Mouse (Mus musculus) CD8-positive naive resting alpha-beta T cell, adult 2 months (primary cell): ENCODE results near the gene Epb41l1.
"Not testable (repeated sequence)": the region's sequence is repeated elsewhere in the genome, so short reads cannot be mapped to it uniquely, and the experiment has no call there.

ENCODE experiments used
- DNase-seq, 2 experiments: peaks; one replicate each; pipeline ENCODE4 v3.0.0; 2022; ENCODE audit warnings: low read depth in 2 of 2, low spot score in 2 of 2

The Epb41l1 gene

DNA sequence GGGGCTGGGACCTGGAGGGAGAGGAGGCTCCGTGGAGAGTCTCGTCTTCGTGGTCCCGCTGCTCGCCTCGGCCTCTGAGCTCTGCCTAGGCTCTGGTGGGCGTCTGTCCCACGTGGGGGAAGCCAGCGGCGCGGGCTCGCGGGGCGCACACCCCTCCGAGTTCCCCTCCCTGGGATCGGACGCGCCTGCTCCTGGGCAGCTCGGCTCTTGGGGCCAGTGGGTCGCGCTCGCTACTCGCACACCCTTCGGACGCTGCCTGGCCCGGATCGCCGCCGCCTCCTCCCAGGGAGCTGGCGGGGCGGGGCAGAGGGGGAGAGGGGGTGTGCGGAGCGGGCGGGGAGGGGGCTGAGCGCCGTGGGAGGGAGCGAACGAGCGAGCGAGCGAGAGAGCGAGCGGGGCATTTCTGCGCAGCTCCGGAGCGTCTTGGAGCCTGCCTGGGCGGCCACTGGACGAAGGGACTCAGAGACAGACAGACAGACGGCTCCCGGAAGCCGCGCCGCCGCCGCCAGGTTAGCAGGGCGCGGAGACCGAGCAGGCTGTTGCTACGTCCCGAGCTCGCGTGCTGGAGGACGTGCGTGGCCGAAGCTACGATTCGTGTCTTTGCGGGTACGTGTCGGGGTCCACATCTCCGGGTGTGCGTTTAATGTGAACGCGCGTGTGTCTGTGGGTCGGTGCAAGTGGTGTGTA lies at the start of gene Epb41l1:
Epb41l1 (plus strand) TSS at position 216 of the 687 bp plus-strand sequence.
- DNase-seq: peak; percentile 24 to 27

DNA sequence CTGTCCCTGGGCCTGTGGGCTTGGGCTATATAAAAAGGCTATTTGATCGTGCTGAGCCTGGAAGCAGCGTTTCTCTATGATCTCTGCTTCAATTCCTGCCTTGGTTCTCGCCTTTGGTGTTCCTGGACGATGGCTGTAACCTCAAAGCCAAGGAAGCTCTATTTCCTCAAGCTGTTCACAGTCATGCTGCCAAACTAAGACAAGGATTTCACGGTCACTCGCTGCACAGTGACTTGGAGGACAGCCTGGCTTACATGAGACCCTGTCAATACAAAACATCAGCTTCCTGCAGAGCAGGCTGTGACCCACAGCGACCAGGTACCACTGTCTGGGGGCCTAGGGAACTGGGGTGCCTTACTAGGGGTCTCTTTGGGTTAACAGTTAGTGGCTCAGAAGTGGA lies 43.8 kb upstream of the Epb41l1 start:
- DNase-seq: no peak

DNA sequence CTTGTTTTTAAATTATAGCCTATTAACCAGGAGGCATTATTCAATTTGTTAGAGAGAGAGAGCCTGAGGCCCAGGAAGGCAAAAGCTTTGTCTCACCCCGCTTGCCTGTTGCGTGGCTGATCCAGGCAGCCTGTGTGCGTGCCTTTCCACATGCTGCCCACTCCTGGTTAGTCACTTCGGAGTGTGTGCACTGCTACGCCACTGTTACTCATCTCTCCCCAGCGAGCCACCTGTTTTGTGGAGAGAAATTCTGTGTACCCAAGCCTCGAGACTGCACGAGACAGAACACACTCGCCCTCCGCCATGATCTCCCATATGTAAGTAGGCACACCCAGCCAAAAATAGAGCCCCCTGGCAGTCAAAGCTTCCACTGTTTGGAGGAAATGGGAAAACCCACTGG lies 40.8 kb upstream of the Epb41l1 start:
- no peak for DNase-seq

DNA sequence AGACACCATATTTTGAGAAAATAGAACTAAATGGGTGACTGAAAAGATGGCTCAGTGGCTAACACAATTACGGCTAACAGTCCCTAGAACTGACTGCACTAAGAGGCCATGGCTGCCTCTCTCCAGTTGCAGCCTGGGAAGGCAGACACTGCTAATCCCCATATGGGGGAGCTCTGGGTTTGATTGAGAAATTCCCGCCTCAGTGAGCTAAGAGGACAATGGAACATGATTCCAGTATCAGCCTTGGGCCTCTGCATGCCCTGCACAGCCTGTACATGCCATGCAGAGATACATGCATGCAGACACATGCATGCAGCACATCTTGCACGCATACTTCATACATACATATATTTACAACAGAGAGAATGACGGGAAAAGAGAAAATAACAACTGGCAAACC lies 39.4 kb upstream of the Epb41l1 start:
- DNase-seq: no peak

DNA sequence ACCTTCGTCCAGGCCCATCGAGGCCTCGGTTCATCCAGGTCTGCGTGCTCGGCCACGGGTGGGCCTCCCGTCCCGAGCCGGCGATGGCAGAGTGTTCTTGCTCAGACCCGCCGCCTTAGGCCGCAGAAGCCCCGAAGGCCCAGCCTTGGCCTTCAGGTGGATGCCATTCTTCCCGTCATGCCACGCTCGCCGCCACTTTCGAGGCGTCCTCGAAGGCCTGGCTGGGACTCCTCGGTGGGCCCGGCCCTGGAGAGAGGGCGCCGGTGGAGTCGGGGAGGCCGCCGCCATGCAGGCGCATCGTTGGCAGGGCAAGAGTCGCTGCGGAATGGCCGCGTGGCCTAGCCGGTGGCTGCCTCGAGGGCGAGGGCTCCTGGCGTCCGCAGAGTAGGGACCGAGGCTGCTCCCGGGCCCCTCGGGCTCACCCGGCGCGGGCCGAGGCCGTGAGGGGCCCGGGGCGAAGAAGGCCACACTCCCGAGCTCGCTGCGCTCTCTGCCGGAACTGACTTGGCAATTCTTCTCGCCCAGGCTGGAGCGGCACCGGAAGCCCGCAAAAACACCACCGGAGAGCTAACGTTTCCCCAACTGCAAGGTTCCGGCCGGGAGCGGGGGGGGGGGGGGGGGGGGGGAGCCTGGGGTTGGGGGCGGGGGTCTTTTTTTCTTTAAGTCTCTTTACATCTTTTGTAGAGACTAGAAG lies 28.1 kb upstream of the Epb41l1 start:
- DNase-seq: peak; percentile 47 to 59

DNA sequence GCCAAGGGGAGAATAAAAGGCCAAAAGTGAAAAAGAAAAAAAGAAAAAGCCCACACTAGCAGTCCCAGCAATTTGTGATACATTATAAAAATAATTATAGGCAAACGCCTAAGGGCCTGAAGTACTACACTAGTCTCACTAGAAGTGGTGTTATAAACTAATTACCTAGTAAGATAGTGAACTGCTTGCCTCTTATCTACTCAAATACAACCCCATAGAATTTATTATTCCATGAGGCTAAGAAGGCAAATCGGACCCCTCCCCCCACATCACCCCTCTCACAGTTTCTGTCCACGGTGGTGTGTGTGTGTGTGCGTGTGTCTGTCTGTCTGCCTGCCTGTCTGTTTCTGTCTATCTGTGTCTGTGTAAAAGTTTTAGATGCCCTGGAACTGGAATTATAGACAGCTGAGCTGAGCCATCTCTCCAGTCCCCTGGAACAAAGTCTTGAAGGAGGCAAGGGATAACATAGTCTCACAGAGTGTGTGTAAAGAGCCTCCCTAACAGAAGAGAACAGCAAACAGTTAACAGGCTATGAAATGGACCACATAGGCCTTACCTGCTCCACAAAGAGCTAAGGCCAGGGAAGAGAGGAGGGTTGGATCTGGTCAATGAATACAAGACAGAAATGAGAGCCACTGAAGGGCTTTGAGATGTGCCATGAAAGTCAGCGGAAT lies 27.4 kb upstream of the Epb41l1 start:
- no peak for DNase-seq

DNA sequence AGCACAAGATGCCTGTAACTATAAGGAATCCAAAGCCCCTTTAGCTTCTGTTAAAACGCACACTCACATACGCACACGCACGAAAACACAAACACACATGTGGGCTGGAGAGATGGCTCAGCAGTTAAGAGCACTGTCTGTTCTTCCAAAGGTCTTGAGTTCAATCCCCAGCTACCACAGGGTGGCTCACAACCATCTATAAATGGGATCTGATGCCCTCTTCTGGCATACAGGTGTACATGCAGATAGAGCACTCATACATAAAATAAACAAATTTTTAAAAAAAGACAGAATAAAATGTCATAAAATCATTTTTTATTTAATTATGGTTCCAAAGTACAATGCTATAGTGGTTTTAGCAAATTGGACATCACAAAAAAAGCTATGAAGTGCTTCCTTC lies 26.4 kb upstream of the Epb41l1 start:
- no peak for DNase-seq

DNA sequence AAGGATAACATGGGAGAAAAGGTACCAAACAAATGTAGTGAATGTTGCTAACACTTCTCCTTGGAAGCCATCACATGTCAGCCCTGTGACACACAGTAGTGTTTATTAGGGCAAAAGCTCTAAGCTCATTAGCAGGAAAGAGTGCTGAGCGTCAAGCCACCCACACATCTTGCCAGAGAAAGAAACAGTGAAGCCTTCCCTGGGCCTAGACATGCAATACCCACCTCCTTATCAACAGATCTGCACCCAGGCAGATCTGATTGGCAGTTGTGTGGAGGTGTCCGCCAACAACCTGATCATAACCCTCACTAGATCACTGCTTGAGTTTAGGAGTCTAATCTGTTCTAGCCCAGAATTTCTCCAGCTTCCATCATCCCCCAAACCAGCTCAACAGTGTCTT lies 24.6 kb upstream of the Epb41l1 start:
- no peak for DNase-seq

DNA sequence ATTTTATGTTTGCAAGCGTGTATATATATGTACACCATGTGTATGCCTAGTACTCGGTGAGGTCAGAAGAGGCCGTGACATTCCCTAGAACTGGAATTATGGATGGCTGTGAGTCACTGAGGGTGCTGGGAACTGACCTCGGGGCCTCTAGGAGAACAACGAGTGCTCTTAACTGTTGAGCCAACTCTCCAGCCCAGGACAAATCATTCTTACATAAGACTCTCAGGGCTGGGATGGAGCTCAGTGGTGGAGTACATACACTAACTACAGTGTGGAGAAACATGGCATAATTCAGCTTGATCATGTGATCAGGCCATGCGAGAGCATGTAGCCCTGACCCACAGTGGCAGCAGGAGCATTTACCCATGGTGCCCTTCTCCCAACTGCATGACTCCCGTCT lies 22.7 kb upstream of the Epb41l1 start:
- DNase-seq: no peak

DNA sequence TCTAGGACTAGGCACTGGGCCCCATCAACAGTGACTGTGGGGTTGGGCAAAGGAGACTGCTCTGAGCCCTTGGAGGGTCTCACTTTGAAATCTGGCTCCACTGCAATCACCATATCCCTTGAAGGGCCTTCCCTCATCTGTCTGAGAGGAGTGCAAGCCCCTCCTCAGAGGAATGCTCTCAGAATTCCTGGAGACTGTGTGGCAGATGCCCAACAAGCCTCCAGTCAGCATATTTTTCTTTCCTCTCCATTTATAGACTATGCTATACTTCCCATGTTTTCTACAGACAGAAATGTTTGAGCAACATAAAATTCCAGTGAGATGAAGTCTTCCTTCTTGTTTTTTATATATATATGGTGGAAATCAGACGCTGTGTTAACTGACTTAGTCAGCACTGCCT lies 21.2 kb upstream of the Epb41l1 start:
- DNase-seq: no peak

DNA sequence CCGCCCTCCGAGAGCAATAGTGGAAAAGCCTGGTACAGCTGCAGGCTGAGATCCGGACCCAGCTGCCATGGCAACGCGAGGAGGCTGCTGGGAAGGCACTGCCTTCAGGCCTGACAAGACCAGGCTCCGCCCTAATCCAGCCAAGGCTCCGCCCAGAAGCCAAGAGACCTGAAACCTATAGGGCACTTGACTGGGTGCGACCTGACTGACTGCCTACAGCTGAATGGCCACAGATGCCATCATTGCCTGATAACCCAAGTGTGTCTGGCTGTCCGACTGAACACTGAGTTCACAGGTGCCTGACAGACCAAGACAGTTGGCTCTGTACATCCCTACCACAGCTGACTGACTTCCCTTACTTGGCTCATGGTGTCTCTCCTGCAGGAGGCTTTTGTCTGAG lies 19.4 kb upstream of the Epb41l1 start:
- no peak for DNase-seq

DNA sequence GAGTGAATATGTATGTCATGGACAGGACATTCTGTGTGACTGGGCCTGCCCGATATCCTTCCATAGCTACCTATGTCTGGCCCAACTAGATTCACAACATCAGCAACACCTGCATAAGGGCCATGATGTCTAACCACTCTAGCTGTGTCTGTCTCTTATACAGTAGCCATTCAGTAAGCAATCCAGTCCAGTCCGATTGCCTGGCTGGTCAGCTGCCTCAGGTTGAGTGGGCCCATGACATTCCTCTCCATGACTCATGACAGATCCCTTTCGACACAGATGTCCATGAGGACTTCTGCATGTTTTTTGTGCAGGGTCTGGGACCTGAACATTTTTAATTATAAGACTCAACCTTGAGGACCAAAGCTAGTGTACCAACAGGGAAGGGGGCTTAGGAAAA lies 18.7 kb upstream of the Epb41l1 start:
- no peak for DNase-seq

DNA sequence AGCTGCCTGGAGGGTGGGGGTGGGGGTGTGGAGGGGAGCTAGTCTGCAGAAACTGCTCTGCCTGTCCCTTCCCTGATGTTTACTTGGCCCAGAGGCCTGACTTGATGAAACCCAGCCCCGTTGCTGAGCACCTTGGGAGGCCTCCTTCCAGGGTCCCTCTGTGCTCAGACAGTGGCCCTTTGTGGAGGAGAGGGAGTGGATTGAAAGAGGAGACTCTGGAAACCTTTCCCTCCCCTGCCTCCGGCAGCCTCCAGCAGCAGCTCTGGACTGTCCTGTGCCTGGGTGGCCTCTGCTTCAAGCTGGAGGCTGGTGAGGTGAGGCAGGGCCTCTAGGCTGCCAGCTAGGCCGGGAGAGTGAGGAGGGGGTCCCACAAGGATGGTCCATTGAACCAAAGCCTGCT lies 13.7 kb upstream of the Epb41l1 start:
- DNase-seq: no peak

DNA sequence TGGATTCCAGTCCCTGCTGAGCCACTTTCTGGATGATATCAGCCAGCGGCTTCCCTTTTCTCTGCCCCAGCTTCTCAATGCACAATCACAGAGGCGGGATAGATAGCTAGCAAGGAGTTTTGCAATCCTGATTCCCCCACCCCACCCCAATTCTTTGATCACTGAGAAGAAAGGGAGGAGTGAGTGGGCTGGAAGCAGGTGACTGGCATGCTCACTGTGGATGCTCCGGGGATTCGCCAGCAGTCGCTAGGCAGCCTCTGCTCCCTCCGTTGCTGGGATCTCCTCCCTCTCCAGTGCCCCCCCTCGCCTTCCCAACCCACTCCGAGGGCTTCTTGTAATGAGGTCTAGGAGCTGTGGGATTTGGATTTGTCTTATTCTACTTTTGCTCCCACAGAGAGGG lies 12.5 kb upstream of the Epb41l1 start:
- no peak for DNase-seq

DNA sequence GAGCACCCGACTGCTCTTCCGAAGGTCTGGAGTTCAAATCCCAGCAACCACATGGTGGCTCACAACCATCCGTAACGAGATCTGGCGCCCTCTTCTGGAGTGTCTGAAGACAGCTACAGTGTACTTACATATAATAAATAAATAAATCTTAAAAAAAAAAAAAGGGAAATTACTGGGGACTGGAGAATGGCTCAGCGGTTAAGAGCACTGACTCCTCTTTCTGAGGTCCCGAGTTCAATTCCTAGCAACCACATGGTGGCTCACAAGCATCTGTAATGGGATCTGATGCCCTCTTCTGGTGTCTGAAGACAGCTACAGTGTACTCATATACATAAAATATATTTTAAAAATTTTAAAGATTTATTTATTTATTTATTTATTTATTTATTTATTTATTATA lies 9.4 kb upstream of the Epb41l1 start:
- not testable (repeated sequence) for DNase-seq

DNA sequence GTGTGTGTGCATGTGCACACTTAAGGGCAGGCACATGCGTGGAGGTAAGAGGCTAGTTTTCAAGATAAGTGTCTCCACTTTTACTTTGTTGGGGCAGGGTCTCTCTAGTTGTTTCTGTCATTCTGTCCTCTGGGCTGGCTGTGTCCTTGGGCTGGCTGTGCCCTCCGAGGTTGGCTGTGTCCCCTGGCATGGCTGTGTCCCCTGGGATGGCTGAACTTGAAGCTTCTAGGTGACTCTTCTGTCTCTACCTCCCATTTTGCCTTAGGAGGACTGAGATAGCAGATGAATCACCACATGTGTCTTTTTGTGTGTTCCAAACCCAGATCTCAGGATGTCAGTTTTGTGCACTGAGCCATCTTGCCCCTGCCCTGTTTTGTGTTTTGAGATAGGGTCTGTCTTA lies 5.7 kb upstream of the Epb41l1 start:
- DNase-seq: no peak

DNA sequence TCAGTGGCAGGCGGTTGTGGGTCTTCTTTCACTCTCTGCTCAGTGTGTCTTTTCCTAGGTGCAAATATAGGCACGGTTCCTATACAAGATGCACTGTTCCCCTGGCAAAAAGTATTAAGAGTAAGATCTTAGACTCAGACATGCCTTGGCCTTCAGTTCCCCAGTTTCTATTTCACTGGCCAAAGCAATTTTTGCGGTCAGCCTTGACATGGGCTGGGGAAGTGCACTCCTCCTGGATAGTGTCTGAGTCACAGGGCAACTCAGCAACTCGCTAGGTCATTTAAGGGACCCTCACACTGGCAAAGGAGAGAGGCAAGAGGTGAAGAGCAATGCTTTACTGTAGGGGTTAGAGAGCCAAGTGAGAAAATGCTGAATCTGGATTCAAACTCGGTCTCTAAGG lies 5.0 kb upstream of the Epb41l1 start:
- DNase-seq: no peak

DNA sequence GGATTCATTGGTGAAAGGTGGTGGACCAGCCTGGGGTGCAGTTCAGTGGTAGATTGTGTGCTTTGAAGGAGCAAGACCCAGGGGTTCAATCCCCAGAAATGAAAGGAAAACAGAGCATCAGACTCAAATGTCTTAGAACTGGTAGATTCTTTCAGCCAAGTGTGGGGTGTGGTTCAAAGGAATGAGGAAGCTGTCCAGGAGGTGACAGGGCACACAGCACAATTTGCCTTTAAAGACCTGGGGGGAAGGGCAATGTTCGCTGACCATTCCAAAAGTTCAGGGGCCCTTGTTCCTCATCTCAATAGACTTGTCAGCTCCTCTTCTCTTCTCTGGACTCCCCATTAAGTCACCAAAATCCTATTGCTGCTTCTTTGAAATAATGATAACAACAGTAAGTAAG lies 3.5 kb upstream of the Epb41l1 start:
- no peak for DNase-seq

DNA sequence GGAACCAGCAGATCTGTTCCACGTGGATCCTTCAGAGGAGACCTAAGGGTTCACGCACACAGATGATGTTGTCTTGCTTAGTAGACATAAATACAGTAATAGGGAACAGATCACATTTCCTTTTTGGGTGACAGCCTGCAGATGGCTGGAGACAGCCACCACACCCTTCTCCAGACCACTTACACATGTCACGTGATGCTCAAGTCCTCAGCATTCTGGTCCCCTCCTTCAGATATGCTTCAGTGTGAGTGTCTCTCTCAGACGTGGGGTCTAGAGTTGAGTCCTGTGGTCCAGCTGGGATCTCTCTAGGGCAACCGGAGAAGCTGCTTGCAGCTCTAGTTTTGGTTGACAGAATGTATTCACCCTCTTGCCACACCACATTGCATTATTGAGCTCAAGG lies 2.2 kb upstream of the Epb41l1 start:
- no peak for DNase-seq

DNA sequence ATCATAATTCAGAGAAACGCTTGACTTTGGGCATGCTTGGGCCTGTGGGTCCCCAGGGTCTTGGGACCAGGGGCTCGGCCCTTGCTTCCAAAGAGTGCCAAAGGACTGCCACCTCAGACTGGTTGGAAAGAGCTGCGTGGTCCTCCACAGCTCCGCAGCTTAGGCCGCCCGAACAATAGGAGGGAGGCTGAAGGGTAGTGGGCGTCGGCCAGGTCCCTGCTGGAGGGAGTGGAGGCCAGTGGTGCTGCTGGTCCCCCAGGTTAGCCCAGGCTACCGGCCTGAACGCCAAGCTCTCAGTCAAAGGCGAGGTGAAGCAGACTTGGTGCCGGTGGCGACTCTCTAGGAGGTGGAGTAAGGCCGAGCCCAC lies 399 bp upstream of the Epb41l1 start:
- no peak for DNase-seq

DNA sequence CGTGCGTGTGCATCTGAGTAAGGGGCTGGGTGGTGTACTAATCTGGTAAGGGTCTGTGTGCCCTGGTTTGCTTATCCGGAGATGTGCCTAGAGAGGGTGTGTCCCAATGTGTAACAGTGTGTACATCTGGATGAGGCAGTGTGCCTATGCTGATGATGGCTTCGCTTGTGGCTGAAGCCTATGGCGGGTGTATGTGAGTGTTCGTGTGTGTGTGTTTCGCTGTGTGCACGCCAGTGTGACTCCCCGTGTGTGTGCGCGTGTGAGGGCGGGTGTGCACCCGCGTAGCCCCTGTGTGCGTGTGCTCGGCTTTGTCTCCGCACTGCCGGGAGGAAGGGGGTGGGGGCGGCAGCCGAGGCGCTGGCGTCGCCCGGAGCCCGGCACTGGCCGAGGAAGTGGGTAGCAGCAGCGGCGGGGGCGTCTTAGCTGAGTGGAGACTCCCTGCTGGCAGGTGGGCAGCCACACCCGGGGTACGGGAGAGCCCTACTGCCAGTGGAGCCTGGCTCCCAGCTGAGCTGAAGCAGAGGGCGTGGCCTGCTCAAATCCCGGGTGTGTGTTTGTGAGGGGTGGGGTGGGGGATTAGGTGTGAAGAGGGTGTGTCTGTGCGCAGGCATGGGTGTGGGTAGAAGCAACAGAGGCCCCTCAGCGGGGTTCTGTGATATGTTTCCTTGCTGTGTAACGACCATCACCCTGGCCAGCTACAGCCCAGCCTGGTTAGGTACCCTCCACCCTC lies 837 bp downstream of the Epb41l1 start:
- DNase-seq: peak; percentile 24

DNA sequence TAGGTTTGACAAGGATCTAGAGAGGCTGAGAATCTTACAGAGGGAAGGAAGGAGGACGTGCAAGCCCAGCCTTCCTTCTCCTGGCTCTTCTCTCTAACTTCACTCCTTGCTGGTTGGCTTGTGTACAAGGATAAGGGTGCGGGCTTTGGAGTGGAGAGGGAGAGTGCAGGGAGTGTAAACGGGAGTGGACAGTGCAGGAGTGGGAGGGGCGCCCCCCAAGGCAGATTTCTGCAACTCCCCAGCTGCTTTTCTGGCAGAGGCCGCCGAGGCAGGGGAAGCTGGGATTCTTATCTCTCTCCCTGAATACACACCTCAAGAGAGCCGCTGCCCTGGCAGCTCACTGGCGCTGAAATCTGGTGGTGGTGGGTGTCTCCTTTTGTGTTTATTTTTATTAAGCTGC lies 1.9 kb downstream of the Epb41l1 start:
- DNase-seq: no peak
